Mouse (Mus musculus): Measurements from ENCODE around the gene Dhx32. TPM values are rescaled to one million over a fixed set of nuclear protein-coding genes. Genes with fewer than 3 reads are reported as not detected.

The Dhx32 gene
- polyA plus RNA-seq, 1 experiment, result 25.3 TPM

DNA sequence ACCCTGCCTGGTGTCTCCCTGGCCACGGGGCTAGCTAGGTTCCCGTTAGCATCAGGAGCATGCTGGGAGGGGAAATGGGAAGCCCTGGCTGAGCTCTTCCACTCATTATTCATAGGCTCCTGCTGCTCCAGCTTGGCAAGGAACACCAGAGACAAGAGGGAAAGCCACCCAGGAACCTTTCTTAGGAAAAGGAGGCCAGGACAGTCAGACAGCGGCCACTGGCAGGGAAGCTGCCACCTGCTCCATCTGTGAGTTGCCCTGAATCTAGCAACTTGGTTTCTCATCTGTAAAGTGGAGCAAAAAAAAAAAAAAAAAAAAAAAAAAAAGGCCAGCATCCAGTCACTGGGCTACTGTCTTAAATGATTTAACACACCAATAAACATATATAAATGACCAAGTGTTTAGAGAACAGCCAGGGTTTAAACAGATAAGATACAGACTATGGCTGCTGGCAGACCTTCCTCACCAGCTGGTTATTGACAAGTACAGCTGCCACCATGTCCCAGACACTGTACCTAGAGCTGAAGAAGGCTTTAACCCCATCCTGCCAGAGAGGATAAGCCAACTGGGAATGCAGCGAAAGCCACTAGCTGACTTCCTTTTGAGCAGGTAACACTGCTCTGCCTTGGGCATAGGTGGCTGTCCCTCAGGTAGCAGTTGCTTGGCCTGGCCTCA lies 50.4 kb downstream of the Dhx32 start:
- H3K27ac ChIP-seq (ENCODE audit: insufficient read depth, low read length), result 0 out of 2 replicates have a peak overlapping the region, but pooled peaks have one; percentile 18
- H3K4me3 ChIP-seq (replicated peaks; ENCODE audit: insufficient read depth, low read depth, low read length), result no peak overlapping the region
- H3K27me3 ChIP-seq (ENCODE audit: control insufficient read depth, insufficient read depth, low read length), result no peaks in the 10 kb centered on the region
- TF ChIP-seq POLR2A (IDR thresholded peaks at IDR 0.05; ENCODE audit: borderline replicate concordance, insufficient read depth, low read length) (no peak), CTCF (IDR thresholded peaks at IDR 0.05; ENCODE audit: borderline replicate concordance, insufficient read depth, low read depth, low read length) (no peak)
- peaks cover 38% of the 10 kb centered on the region for H3K4me1 ChIP-seq (ENCODE audit: control insufficient read depth, insufficient read depth, low read length)
- WGBS, result 25% methylated on average over 4 of the region's 4 CpGs
- DNase-seq, result peak; percentile 73 to 88

DNA sequence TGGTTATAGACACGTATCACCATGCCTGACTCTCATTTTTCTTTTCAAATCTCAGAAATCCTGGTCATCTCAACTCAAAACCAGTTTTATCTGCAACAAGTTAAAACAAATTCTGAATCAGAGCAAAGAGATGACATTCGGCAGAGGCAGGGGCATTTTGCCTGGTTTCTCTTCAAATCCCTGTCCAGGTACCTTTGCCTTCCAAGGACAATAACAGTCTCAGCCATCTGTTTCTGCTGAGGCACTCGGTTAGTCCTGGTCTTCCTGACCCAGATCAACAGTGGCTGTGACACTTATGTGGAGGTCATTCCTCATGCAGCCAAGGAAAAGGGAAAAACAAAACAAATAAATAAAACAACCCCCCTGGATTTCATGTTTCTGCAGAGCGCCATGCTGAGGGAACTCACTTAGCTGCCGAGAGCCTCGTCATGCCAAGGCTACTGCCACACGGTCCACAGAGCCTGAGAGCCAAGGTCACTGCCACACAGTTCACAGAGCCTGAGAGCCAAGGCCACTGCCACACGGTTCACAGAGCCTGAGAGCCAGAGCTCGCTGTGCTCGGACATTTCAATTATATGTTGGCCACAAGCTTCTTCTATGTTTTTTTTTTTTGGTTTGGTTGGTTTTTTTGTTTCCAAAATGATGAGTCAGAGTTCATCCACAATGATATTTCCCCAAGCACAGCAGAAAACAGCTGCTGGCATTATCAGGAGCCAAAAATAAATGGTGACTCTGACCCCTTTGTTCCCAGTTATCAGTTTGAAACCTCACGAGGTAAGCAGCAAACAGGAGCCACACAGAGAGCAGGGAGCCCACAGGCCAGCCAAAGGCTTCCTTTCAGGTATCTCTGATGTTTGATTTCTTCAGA lies 52.0 kb downstream of the Dhx32 start:
- no peaks in the 10 kb centered on the region for H3K27me3 ChIP-seq (ENCODE audit: control insufficient read depth, insufficient read depth, low read length)
- DNase-seq, result peak; percentile 41 to 73
- WGBS, result 21% methylated on average over 11 of the region's 11 CpGs
- no peak overlapping the region for H3K4me3 ChIP-seq (replicated peaks; ENCODE audit: insufficient read depth, low read depth, low read length)
- peak overlapping the region; percentile 9; the same call in 1 of the 2 replicates for H3K27ac ChIP-seq (ENCODE audit: insufficient read depth, low read length)
- TF ChIP-seq POLR2A (IDR thresholded peaks at IDR 0.05; ENCODE audit: borderline replicate concordance, insufficient read depth, low read length), result no peak
- TF ChIP-seq CTCF (IDR thresholded peaks at IDR 0.05; ENCODE audit: borderline replicate concordance, insufficient read depth, low read depth, low read length), result no peak
- H3K4me1 ChIP-seq (ENCODE audit: control insufficient read depth, insufficient read depth, low read length), result peaks cover 38% of the 10 kb centered on the region

DNA sequence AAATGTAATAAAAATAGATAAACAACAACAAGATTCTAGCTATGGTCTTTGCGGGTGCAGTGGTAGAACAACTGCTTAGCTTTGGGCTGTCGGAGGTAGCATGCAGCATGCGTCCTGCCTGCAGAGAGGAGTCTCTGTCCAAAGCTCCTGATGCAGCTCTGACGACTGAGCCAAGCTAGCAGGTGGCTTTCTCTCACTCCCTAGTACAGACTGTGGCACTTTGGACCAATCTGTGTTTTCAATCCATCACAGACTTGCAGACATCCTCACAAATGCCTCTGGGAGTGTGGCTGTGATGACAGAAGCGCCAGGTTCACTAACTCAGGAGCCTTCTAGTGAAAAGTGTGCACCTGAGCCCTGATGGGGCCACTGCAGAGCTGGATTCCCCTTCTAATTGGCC lies 53.2 kb downstream of the Dhx32 start:
- Histone ChIP-seq H3K4me1 (ENCODE audit: control insufficient read depth, insufficient read depth, low read length) (peaks cover 38% of the 10 kb centered on the region), H3K27me3 (ENCODE audit: control insufficient read depth, insufficient read depth, low read length) (no peaks in the 10 kb centered on the region), H3K4me3 (replicated peaks; ENCODE audit: insufficient read depth, low read depth, low read length) (no peak overlapping the region), H3K27ac (ENCODE audit: insufficient read depth, low read length) (no peak overlapping the region)
- DNase-seq, result peak; percentile 47 to 65
- no peak for TF ChIP-seq CTCF (IDR thresholded peaks at IDR 0.05; ENCODE audit: borderline replicate concordance, insufficient read depth, low read depth, low read length)
- TF ChIP-seq POLR2A (IDR thresholded peaks at IDR 0.05; ENCODE audit: borderline replicate concordance, insufficient read depth, low read length), result no peak
- 21% methylated on average over 5 of the region's 5 CpGs for WGBS

DNA sequence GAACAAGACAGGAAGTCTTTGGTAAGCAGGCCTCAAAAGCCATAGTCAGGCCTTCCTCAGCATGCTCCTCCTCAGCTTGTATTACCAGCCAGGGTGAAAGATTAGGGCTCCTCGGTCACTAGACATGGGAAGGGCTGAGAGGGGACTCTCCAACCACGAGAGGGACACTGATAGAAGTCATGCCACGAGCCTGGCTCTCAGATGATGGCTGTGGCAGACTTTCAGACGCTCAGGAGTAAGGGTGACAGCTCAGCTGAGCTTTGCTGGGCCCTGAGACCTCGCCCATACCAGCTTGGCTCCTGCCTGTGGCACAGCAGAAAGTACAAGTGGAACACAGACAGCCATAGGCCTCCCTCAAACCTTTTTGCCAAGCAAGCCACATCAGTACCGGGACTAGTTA lies 55.5 kb downstream of the Dhx32 start:
- Histone ChIP-seq H3K27me3 (ENCODE audit: control insufficient read depth, insufficient read depth, low read length) (no peaks in the 10 kb centered on the region), H3K4me1 (ENCODE audit: control insufficient read depth, insufficient read depth, low read length) (peaks cover 28% of the 10 kb centered on the region), H3K27ac (ENCODE audit: insufficient read depth, low read length) (no peak overlapping the region), H3K4me3 (replicated peaks; ENCODE audit: insufficient read depth, low read depth, low read length) (no peak overlapping the region)
- no peak for DNase-seq
- no peak for TF ChIP-seq CTCF (IDR thresholded peaks at IDR 0.05; ENCODE audit: borderline replicate concordance, insufficient read depth, low read depth, low read length)
- TF ChIP-seq POLR2A (IDR thresholded peaks at IDR 0.05; ENCODE audit: borderline replicate concordance, insufficient read depth, low read length), result no peak
- WGBS, result 83% methylated on average over 6 of the region's 6 CpGs

DNA sequence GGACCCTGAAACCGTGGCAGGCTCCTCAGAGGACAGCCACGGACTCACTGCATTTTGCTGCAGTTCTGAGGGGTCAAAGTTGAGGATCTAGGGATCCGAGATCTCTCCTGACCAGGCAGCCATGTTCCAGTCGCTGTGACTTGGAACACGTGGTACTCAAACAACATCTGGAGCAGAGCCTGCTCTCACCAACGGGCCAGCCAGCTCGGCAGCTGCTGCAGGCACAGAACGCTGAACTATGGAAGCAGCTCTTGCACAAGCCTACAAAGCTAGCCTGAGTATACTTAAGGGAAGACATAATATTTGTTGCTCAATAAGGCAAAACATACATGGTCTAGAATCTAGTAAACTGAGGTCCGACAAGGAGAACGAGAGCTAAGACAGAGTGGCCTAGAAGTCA lies 57.0 kb downstream of the Dhx32 start:
- no peak overlapping the region for H3K27ac ChIP-seq (ENCODE audit: insufficient read depth, low read length)
- H3K4me1 ChIP-seq (ENCODE audit: control insufficient read depth, insufficient read depth, low read length), result peaks cover 14% of the 10 kb centered on the region
- TF ChIP-seq POLR2A (IDR thresholded peaks at IDR 0.05; ENCODE audit: borderline replicate concordance, insufficient read depth, low read length) (no peak), CTCF (IDR thresholded peaks at IDR 0.05; ENCODE audit: borderline replicate concordance, insufficient read depth, low read depth, low read length) (no peak)
- no peak overlapping the region for H3K4me3 ChIP-seq (replicated peaks; ENCODE audit: insufficient read depth, low read depth, low read length)
- no peak for DNase-seq
- H3K27me3 ChIP-seq (ENCODE audit: control insufficient read depth, insufficient read depth, low read length), result no peaks in the 10 kb centered on the region
- 55% methylated on average over 10 of the region's 10 CpGs for WGBS

DNA sequence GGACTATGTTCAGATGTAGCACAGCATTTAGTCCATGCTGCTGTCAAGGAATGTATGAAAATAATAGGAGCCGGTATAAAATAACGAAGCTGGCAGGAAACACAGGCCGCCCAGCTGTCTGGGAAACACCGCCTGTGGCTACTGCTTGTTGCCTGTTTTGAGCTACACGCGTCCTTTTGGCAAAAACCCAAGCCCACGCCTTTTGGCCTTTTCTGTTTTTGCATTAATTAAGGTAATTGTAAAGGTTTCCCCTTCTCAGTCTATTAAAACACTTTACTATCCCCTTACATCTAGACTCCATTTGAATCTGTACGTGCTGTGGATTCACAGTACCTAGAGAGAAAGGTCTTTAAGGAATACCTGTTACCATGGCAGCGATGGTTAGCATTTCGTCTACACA lies 57.7 kb downstream of the Dhx32 start:
- TF ChIP-seq POLR2A (IDR thresholded peaks at IDR 0.05; ENCODE audit: borderline replicate concordance, insufficient read depth, low read length), result no peak
- TF ChIP-seq CTCF (IDR thresholded peaks at IDR 0.05; ENCODE audit: borderline replicate concordance, insufficient read depth, low read depth, low read length), result no peak
- Histone ChIP-seq H3K4me3 (replicated peaks; ENCODE audit: insufficient read depth, low read depth, low read length) (no peak overlapping the region), H3K4me1 (ENCODE audit: control insufficient read depth, insufficient read depth, low read length) (peaks cover 10% of the 10 kb centered on the region), H3K27me3 (ENCODE audit: control insufficient read depth, insufficient read depth, low read length) (no peaks in the 10 kb centered on the region), H3K27ac (ENCODE audit: insufficient read depth, low read length) (no peak overlapping the region)
- WGBS, result 47% methylated on average over 10 of the region's 10 CpGs
- no peak for DNase-seq

DNA sequence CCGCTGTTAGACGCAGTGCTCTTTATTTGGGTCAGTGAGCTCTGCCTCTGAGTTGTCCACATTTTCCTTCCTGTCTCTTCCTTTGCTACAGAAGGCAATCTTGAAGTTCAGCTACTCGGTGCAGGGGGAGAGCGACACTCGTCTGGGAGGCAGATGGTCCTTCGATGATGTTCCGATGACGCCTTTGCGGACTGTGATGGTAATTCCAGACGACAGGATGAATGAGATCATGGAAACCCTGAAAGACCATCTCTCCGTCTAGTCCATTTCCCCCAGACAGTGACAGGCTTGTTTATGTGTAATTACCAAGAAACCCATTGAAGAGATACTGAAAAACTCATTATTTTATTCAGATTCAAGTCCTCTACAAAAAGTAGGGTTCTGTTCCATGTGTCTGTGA lies 61.9 kb downstream of the Dhx32 start:
- no peak for DNase-seq
- Histone ChIP-seq H3K27ac (ENCODE audit: insufficient read depth, low read length) (no peak overlapping the region), H3K4me3 (replicated peaks; ENCODE audit: insufficient read depth, low read depth, low read length) (no peak overlapping the region), H3K27me3 (ENCODE audit: control insufficient read depth, insufficient read depth, low read length) (no peaks in the 10 kb centered on the region), H3K4me1 (ENCODE audit: control insufficient read depth, insufficient read depth, low read length) (no peaks in the 10 kb centered on the region)
- 38% methylated on average over 11 of the region's 11 CpGs for WGBS
- TF ChIP-seq CTCF (IDR thresholded peaks at IDR 0.05; ENCODE audit: borderline replicate concordance, insufficient read depth, low read depth, low read length), result no peak
- TF ChIP-seq POLR2A (IDR thresholded peaks at IDR 0.05; ENCODE audit: borderline replicate concordance, insufficient read depth, low read length), result no peak
